Mouse (Mus musculus): ENCODE data around the gene Tmem123.

The Tmem123 gene

DNA sequence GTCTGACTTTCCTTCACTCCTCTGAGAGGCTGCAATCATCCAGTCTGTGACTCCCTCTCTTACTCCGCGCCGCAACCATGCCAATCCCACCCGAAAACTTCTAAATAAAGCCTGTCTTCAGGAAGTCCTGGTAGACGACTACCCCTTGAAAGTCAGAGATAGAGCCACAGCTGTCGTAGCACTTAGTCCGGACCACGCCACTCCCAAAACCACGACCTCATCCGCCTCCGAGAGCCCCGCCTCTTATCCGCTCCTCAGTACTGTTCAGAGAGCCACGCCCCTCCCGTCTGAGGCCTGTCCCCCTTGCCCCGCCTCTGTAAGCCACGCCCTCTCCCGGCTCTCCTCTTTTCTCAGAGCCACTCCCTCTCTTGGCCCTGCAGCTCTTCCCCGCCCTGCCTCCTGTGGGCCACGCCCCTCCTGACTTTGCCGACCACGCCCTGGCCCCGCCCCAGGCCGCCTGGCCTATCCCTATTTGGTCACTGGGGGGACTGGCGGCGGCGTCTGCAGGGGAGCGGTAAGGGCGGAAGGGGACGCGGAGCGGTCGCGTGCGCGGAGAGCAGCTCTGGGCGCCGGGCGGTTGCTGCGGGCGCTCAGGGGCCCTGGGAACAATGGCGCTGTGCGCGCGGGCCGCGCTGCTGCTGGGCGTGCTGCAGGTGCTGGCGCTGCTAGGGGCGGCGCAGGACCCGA, at the start of gene Tmem123:
Gene Tmem123, plus strand, starts transcription at position 428 of the 687 bp plus-strand sequence.
- peak; percentile 100 for DNase-seq (ENCODE audit: low spot score)

DNA sequence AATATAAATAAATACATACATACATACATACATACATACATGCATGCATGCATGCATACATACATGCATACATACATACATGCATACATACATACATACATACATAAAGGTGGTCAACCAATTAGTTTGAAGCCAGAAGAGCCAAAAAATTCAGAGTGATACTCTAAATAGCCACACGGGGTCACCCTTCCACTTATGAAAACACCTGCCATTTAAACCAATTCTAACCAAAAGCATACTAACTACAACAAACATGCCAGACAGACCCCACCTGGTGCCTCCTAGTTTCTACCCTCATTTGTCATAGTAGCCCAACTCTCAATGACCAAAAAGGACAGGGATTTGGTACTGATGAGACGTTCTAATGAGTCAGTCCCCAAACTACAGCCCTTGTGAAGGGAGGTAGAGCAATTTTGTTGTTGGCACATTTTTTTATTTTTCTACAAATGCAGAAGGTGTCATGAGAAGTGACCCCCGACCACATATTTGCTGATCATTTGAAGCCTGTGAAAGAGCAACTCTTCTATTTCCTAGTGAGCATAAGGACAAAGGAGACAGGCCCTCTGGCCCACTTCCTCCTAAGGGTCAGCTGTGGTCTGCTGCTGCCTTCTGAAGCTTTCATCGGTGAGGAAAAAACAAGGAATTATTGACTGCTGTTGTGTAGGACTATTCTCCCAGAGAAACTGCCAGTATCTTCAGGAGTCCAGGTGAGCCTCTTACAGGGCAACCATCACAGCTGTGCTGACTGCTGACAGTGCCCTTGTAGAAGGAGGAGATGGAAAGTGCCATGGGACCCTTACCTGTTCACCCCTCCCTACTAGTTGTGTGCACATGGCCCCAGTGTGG, 49.6 kb upstream of the Tmem123 start:
- DNase-seq (ENCODE audit: low spot score): no peak

DNA sequence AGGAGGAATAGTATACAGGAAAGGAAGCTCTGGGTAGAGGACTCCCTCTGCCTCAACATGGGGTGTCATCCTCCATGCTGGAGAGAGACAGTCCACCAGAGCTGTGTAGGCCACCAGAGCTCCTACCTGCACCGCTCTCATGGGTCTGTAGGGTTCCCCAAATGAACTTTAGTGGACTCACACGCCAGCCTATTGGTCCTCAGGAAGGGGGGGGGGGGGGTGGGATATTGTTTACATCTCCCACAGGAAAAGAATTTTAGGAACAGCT, 49.0 kb upstream of the Tmem123 start:
- no peak for DNase-seq (ENCODE audit: low spot score)

DNA sequence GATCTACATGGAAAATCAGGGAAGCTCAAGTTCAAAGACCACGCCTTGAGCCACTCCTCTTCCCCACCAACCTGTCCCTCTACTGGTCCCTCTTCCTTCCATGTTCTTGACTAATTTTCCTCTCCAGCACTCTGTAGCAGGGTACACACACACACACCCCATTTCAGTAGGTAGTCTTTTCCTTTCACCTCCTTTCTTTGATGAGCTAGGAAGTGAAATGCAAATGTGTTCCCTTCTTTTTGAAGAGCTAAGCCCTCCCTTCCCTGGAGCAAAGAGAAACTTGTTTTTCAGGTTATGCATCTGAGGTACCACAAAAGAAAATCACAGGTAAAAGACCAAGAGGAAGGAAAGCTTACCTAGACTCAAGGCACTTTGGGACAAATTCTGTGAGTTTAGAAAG, 42.3 kb upstream of the Tmem123 start:
- no peak for DNase-seq (ENCODE audit: low spot score)

DNA sequence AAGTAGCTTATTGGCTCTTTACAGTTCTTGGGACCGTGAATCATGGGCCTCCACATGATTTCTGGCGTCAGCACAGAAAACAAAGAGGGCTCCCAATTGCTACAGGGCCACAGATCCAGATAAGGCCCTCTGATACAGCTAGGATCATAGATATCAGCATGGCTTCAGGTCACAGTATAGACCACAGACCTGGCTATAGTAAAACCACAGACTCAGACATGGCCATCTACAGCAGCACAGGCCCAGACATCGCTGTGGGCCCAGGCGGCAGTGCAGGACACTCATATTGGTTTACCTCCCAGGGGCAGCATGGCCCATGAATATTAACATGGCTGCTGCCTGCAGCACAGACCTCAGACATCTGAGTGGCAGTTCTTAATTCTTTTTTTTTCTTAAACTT, 34.8 kb upstream of the Tmem123 start:
- DNase-seq (ENCODE audit: low spot score): no peak

DNA sequence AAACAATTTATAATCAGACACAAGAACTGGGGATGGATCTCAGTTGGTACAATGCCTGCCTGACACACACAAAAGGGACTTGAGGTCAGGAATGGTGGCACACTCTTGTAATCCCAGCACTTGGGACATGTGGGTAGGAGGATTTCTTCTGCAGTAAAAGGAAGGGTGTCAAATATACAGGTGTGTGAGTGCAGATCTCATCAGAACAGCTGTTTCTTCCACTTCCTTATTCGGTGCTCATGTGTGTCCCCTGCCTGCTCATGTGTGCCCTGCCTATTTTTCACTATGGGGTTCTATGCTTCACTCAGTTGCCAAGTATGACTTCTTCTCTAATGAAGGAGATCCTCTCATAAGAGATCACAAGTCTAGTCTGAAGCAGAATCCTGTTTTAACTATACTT, 21.1 kb upstream of the Tmem123 start:
- no peak for DNase-seq (ENCODE audit: low spot score)

DNA sequence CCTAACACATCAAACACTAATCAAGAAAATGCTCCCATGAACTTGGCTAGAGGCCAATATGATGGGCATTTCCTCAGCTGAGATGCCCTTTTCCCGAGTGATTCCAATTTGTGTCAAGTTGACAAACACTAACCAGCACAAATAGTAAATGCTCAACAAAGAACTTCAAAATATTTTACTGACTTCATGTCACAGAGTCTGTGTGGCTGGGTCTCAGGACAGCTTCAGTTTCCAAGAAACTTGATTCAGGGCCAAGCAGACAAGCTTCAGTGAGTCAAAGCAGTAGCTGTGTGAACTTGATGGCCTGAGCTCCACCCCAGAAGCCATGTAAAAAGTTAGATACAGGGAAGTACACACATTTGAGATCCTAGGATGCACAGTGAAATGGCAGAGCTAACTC, 19.7 kb upstream of the Tmem123 start:
- no peak for DNase-seq (ENCODE audit: low spot score)

DNA sequence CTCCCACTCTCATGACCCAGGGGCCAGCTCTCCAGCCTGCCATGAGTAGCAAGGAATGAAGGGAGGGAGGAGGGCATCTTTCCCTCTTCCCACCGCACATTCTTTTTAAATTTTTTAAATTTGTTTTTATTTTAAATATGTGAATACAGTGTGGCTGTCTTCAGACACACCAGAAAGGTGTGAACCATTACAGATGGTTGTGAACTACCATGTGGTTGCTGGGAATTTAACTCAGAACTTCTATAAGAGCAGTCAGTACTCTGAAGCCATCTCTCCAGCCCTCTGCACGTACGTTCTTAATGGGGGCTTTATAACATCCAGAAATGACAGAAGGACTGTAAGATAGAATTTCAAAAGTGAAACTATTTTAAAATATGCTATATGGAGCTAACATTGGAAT, 15.0 kb upstream of the Tmem123 start:
- DNase-seq (ENCODE audit: low spot score): no peak

DNA sequence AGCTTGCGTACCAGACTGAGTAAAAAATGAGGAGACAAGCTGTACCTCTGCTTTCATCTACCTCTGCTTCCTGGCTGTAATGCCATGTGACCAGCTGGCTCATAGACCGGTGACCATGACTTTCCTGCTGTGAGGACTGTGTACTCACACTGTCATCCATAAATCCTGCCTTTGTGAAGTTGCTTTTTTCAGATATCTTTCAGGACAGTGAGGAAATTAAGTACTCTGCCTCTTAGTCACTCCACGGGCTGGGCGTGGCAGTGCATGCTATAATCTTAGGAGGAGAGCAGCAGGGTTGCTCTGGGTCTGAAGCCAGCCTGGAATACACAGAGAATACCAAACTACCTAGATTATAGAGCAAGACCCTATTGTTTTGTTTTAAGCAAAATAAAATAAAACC, 14.3 kb upstream of the Tmem123 start:
- no peak for DNase-seq (ENCODE audit: low spot score)

DNA sequence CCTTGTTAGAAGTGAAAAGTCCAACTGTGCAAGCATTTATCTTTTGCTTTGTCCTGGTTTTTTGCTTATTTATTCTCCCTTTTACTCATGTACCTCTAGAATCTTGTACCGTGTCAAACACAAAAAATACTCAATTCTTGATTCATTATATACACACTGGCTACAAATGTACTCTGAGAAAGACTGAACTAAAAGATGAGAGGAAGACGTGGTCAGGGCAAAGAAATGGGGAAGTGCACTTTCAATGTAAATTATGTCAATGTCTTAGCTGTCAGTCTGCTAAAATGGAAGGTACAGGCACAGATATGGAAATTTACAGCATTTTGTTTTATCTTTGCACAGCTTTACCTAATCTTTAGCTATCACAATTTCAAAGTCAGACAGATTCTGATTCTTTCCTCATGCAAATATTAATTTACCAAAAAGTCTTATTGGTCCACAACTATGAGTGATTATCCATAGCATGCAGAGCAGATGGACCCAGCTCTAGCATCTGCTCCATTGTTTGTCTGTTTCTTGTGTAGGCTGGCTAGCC, 7.9 kb upstream of the Tmem123 start:
- DNase-seq (ENCODE audit: low spot score): no peak

DNA sequence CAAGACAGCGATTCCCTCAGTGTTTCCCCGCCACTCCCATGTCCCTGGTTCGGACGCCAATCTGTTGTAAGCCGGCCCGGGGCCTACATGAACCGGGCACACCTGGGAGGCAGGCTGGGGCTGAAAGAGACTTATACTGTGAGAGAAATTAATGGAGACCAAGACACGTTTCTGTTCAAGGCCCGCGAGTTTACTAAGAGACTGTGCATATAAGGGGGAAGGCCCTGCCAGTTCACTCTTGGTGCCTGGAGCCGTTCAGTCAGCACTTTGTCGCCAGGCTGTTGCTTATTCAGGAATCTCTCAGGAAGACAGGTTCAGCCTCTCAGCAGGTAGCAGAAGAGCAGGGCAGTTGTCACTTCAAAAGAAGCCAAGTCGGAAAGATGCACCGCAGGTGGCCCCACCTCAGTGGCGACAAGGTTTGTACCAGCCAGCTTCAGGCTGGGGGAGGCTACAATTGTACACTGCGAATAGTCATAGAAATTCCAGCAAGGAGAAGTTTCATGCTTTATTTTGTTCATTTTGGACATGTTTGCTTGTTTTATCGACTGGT, 1.9 kb upstream of the Tmem123 start:
- DNase-seq (ENCODE audit: low spot score): no peak

DNA sequence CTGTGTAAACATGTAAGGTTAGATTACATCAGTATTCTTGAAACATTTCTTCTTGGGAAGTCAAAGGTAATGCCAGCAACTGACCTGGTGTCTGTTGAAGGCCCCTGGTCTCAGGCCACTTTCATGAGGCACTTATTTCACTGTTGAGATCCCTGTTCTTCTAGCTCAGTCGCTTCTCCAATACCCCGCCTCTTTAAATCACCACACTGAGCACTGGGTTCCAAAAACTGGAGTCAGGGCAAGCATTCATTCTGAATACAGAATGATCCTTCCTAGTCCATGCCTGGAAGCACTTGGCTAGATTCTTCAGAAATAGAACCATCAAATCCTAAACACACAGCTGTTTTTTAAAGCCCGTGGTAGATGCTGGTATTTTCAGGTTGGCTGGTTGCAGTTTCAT, 1.1 kb upstream of the Tmem123 start:
- no peak for DNase-seq (ENCODE audit: low spot score)

DNA sequence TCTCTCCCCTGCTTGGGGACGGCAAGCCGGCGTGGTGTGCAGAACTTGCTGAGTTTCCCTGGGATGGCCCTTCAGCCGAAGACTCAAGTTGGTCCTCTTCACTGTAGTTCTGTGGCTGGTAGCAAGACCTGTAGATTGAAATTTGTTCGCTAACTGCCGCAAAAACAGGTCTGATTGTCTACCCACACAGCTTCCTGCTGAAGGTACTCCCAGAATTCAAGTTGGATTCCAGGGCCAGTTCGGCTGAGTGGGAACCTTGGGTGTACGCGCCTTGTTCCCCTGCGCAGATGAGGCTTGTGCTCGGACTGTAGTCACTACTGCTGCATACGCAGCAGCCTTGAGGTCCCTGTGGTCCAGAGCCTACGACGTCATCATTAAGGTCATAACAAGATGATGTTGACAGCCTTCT, 626 bp downstream of the Tmem123 start:
- peak; percentile 51 for DNase-seq (ENCODE audit: low spot score)

DNA sequence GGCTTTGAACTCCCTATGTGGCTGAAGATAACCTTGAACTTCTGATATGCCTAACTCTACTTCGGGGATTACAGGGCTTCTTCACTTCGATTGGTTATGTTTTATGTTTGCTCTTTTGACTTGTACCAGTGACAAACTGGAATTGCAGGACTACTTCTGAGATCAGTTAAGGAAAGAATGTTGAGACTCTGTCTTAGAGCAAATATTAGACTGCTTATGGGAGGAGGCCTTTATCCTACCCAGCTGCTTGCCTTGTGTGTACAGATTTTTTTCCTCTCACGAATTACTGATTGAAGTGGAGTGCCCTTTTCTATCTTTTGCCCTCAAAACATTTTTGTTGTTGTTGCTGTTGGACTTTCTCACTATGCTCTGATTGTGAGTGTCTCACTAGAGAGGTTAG, 1.4 kb downstream of the Tmem123 start:
- DNase-seq (ENCODE audit: low spot score): no peak

DNA sequence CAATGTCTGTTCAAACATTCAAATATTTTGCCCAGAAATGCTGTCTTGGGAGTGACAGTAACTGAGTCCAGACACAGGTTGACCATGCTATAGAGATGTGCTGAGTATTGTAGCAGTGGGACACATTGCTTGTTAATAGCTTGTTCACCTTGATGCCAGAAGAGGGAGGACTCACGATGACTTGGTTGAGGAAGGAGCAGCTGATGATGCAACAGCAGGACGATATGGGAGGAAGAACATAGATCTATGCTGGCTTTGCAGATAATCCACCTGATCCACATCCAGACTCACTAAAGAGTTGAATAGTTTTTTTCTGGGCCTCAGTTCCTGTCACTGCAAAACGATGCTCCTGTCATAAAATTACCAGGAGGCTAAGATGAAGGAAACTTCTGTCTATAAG, 2.7 kb downstream of the Tmem123 start:
- DNase-seq (ENCODE audit: low spot score): no peak

DNA sequence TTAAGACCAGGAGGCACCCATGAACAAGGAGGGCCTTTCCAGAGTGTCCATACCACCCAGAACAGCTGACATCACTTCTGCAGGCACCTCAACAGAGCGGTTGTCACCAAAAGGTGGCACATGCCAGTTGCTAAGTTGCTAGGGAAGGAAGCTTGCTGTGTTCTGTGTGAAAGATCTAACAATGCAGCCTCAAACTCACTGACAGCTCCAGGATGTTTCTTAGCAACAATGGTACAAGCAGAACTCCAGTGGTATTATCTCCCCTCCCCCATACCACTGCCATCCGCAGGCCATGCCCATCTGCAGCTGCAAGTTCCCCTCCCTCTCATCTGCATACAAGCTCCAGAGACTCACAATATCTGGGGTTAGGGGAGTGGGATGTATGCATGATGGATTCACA, 3.7 kb downstream of the Tmem123 start:
- DNase-seq (ENCODE audit: low spot score): no peak

DNA sequence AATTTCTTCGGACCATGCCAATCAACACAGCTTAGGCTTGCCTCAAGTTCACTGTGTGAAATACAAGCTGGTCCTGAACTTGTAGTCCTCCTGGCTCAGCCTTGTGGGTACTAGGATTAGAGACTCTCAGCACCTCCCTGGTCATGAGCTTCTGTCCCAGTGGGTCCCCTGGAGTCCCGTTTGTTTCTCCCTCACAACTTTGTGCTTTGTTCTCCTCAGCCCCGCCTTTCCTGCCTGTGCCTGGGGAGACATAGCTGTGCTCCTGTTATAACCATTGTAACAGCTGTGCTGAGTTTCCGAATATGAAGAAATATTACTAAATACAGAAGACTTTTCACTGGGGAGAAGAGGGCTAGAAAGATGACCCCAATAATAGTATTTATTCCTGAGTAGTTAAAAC, 5.2 kb downstream of the Tmem123 start:
- no peak for DNase-seq (ENCODE audit: low spot score)

DNA sequence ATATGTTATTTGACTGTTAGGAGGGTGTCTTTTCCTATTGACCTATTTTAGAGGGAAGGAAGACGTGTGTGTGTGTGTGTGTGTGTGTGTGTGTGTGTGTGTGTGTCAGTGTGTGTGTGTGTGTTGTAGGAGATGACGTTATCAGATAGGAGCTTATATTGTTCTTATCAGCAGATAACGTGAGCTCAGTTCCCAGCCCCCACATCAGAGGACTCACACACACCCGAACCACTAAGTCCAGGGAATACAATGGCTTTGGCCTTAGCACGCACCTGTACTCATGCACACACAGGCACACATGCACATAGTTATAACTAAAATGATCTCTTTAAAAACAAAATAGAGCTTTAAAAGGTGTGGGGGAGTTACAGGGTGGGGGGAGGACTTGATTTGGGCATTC, 5.7 kb downstream of the Tmem123 start:
- no peak for DNase-seq (ENCODE audit: low spot score)

DNA sequence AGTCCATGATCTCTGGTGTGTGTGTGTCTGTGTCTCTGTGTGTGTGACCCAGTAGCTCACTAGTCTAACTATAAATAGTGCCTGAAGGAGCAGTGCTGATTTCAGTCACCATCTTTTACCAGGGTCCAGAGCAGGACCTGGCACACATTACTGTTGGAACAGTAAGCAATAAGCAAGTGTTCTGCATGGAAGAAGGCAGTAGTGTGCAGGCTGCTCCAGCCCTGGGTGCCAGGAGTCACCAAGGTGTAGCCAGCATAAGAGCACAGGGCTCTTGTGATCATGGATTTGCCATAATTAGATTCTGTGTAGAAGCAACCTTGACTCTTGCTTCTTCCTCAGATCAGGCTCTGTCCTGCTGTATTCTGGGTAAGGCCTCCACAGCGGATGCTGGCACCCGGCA, 8.5 kb downstream of the Tmem123 start:
- no peak for DNase-seq (ENCODE audit: low spot score)

DNA sequence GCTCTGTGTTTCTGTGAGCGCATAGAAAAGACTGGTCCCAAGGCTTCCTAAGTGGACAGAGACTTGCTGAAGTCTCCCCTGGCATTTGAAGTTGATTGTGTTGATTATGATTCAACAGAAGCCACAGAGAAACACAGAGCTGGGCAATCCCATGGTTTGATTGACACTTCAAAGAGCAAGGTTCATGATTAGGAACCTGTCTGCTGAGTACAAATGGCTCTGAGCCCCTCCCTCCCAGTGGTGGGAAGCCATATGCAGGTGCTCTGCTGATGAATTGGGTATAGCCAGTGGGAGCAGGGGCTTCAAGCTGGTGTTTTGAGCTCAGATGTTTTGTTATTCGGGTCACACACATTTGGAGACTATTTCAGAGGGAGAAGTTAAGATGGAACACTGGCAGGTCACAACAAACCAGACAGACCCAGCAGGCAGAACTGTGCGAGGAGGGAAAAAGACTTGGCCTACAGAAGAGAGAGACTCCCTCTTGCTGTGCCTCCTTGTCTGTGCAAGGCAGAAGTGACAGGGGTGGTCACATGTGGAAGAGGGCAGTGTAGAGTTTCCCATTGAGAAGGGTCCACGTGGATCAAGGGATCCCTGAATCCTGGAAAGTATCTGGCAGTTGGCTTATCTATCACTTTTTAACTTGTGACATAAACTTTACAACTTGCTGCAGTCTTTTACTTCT, 9.1 kb downstream of the Tmem123 start:
- DNase-seq (ENCODE audit: low spot score): no peak

DNA sequence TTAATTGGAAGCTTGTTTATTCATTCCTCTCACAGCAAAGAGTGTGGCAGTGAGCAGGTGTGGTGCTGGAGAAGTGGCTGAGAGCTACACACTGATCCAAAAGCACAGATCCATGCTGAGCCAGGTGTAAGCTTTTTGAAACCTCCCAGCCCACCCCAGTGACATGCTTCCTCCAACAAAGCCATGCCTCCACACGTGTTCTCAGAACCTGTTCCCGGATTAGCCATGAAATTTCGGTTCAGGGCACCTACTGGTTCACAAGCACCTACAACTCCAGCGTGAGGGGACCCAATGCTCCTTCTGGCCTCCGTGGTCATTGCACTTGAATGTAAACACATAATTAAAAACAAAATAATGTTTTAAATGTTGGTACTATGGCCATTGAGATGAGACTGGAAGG, 9.8 kb downstream of the Tmem123 start:
- DNase-seq (ENCODE audit: low spot score): no peak

DNA sequence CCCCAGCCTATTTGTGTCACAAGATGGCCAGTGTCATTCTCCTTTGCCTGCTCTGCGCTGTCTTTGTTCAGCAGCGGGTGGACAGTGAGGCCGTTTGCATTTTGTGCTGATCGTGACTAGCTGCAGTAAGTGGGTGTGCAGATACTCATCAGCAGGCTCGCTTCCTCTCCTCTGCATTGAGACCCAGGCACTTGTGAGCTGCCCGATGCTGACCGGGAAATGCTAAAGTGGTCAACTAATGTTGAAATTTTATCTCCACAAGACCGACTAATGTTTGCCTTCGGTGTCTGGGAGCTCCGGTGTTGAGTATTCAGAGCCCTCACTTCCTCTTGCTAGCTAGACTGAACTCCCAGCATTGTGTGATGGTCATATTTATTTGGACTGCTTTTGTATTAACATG, 10.7 kb downstream of the Tmem123 start:
- DNase-seq (ENCODE audit: low spot score): no peak

DNA sequence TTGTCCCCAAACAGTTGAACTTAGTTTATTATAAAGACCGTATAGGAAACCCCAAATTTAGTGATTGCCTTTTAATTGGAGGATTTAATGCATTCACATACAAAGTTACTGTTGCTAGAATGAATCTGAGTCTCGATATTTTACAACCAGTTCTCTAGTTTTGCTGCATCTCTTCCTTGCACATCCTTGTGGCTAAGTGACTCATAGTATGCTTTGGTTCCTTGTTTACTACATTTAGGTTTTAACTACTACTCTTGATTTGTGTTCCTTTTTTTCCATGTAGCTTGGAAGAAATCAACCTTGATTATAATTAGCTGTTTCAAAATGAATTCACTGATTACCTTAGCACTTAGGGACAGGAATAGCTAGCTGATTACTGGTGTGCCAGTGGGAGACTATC, 11.2 kb downstream of the Tmem123 start:
- DNase-seq (ENCODE audit: low spot score): no peak
